Mouse (Mus musculus) layer of hippocampus, postnatal 10 days (tissue): ENCODE results near the gene Gm10031. TPM values are rescaled to one million over a fixed set of nuclear protein-coding genes. Genes with fewer than 3 reads are reported as not detected.
"Not testable (repeated sequence)": the region's sequence is repeated elsewhere in the genome, so short reads cannot be mapped to it uniquely, and the experiment has no call there.

Experiments
- DNase-seq, 2 experiments: peaks; one replicate each; pipeline ENCODE4 v3.0.0; 2021; ENCODE audit warnings: low spot score in 2 of 2
- long read RNA-seq: library from polyadenylated mRNA; stranded (forward); transcript quantifications from one replicate; pipeline ENCODE4 v2.0.0, GENCODE M21; 2023
- total RNA-seq, 2 experiments: library from RNA; stranded (reverse); gene quantifications; 2 replicates each; pipeline ENCODE4 v1.2.3; 2021

Gene Gm10031
- total RNA-seq: 10 to 100 TPM; 40.4 to 48.0 TPM
- long read RNA-seq, partial matches to known transcripts: 0 of 4 reads
- long read RNA-seq, other reads (novel, unspliced or antisense): 0 of 4 reads

GRCm38 (mm10) chr1:156523842-156524241 is at the start of gene Gm10031:
Gene Gm10031 (plus strand): TSS chr1:156524012.
- not testable (repeated sequence) for DNase-seq

DNA sequence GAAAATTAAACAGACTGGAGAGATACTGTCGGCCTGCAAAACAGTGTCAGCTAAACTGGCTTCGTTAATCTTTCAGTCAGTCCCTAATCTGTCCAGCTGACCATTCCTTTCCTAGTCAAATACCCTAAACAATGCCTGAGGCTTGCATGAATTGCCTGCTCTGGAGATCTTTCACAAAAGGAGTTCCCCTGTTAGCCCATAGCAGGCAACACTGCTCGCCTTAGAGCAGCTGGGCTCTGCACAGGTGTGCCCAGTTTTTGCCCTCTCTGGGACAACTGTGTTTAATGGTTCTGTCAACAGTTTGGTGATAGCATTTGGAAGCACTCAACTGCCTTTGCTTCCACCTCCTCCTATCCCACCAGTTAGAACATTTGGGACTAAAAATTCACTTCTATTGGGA is 49.0 kb upstream of the Gm10031 start:
- no peak for DNase-seq

DNA sequence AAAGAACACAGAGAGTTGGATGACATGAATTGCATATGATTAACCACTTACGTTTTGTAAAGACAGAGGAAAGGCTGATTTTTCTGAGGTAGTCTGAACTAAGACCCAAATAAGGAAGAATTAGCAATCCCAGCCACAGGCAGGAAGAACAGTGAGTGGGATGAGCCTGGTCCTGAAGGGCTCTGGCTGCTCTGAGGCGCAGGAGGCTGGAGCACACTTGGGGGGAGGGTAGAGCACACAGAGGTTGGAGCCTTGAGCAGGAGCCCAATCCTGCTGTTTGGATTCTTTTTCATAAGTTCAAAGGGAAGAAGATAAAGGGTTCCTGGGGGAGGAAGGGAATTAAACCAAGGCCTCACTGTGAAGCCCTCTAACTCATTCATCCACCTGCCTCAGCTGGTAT is 47.8 kb upstream of the Gm10031 start:
- DNase-seq: no peak

DNA sequence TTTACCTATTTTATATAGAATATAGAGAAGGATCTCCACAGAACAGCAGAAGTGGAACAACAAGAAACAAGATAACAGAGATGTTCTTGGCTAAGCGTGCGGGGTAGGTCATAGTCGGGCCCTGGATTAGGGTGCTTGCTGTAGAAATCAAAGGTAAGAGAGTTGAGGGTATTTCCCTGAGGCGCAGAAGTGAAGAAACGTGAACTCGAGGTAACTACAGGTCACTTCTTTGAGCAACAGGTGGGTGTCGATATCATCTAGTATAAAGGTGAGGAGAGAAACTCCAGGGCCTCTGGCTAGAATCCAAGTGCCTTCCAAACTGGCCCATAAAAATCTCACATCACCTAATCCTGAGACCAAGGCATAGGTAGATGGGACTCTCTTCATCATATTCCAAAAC is 47.3 kb upstream of the Gm10031 start:
- no peak for DNase-seq

GRCm38 (mm10) chr1:156481826-156482225 is 42.0 kb upstream of the Gm10031 start:
- no peak for DNase-seq

- DNase-seq: no peak
These were observed 36.3 kb upstream of the Gm10031 start for GRCm38 (mm10) chr1:156487498-156487897.

DNA sequence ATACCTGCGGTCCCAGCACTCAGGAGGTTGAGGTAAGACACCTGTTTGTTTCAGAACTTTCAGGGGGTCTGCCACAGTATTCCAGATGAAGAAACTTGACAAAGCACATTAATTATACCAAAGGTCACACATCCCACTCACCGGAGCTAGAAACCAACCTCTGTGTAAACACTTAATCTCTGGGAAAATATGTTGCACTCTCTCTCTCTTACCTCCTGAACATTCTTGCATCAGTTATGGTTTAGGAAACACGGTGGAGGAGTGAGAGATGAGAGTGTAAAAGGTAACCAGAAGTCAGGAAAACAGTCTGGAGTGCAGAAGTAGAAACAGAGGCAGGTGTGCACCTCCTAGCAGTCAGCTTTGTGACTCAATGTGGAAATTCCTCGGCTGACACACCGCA is 35.8 kb upstream of the Gm10031 start:
- DNase-seq: no peak

DNA sequence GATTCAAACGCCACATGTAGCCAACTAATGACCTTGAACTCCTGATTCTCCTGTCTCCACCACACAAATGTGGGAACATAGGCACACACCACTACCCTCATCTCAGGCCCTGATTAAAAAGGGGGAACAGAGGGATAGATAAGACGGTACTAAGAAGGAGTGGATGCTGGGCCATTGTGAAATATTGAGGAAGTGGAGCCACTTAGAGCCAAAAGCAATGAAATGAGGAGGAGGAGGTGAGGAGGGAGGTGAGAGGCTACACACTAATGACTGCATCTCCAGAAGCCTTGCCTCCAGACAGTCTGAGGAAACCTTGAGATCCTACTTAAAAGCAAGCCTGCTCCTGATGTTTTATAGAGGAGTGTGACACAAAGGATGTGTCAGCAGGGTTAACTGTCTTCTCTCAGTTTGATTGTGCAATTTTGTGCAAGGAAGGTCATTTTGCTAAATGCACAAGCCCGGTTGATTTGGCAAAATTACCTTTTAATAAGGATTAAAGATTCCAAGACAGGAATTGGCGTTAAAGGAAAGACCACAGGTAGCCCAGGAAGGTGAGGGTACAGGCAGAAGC is 32.5 kb upstream of the Gm10031 start:
- DNase-seq: no peak

DNA sequence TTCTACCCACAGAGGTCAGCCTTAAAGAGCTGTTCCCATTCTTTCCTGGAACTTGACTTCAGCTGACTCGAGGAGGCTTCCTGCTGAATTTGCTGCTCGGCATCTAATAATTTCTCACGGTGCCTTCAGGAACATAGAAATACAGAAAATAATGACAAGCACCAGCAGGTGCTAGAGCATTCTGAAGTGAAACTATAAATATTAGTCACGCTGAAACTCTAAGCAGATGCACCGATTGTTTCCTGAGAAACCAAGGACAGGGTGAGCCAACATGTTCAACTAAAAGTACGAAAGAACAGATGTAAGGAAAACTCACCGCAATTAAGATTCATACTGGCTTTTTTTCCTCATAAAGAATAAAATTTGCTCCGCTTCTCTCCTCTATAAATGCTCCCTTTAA is 28.8 kb upstream of the Gm10031 start:
- DNase-seq: no peak

GRCm38 (mm10) chr1:156496910-156497309 is 26.9 kb upstream of the Gm10031 start:
- DNase-seq: no peak

DNA sequence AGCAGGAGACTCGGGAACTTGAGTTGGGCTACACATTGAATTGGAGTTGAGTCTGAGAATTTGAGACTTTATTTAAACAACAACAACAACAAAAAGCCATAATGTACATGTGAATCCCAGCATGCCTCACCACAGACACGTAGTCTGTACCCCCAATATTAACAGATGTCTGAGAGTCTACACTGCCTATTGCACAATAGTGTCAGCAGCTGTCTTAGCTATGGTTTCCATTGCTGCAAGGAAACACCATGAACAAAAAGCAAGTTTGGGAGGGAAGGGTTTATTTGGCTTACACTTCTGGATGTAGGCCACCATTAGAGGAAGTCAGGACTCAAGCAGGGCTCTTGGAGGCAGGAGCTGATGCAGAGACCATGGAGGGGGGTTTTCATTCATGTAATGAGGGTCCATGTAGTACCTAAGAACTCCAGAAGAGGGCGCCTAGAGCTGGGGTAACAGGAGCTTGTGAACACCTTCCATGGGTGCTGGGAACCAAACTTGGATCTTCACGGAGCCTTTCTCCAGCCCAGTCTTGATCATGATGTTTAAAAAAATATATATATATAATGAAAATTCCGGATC is 18.8 kb upstream of the Gm10031 start:
- DNase-seq: no peak

- DNase-seq: no peak
These were observed 17.9 kb upstream of the Gm10031 start for GRCm38 (mm10) chr1:156505901-156506300.

DNA sequence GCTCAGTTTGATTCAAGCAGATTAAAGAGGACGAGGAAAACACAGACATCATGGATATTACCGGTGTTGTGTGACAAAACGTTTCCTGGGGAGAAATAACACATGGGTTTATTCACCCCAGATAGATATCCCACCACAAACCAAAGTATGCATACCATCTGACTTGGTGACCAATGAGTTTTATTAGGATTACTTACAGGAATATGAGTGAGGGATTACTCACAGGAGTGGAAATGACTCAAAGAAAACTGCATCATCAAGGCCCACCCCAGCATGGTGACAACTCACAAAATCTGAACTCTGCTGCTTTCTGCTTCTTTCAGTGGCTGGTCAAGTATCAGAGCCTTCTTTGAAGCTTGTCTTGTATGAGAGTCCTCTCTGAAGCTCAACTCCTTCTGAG is 16.1 kb upstream of the Gm10031 start:
- no peak for DNase-seq

GRCm38 (mm10) chr1:156520136-156520780 is 3.6 kb upstream of the Gm10031 start:
- no peak for DNase-seq

- DNase-seq: no peak
These were observed 1.9 kb upstream of the Gm10031 start for GRCm38 (mm10) chr1:156521796-156522517.

GRCm38 (mm10) chr1:156532476-156533175 is 8.8 kb downstream of the Gm10031 start:
- not testable (repeated sequence) for DNase-seq

- DNase-seq: no peak
These were observed 9.7 kb downstream of the Gm10031 start for GRCm38 (mm10) chr1:156533483-156533882.

DNA sequence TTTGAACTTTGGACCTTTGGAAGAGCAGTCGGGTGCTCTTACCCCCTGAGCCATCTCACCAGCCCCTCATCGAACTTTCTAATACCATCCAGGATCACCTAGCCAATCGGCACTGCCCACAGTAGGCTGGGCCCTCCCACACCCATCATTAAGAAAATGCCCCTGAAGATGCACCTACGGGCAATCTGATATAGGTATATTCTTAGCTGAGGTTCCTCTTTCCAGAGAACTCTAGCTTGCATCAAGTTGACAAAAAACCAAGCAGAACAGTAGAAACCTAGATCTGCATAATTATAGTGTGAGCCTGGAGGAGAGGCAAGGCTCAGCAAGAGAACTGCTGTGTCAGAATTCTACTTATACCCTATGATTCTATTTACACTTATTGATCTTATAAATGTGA is 10.1 kb downstream of the Gm10031 start:
- no peak for DNase-seq

- no peak for DNase-seq
These were observed 13.2 kb downstream of the Gm10031 start for GRCm38 (mm10) chr1:156537031-156537430.

DNA sequence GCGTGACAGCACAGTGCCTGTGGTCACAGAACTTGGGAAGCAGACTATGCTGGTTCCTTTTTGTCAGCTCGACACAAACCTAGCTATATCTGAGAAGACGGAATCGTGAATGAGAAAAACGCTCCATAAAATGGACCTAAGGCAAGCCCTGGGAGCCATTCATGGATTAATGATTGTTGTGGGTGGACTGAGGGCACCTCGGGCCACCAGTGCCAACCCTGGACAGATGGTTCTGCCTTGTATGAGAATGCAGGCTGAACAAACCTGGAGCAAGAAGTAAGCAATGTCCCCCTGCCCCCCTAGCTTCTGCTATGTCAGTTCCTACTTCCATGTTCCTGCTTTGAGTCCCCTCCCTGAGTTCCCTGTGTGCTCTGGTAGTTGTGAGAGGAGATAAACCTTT is 13.9 kb downstream of the Gm10031 start:
- no peak for DNase-seq

DNA sequence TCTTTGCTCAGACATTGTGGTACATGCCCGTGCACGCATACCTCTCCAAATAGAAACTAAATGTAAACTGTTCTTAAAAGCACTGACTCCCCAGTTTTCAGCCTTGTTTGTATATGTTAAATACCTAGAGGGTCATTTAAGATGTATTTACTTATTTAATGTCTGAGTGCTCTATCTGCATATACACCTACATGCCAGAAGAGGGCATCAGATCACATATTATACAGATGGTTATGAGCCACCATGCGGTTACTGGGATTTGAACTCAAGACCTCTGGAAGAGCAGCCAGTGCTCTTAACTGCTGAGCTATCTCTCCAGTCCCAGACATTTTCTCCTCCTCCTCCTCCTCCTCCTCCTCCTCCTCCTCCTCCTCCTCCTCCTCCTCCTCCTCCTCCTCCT is 14.6 kb downstream of the Gm10031 start:
- DNase-seq: no peak
